Mouse (Mus musculus): ENCODE data around the gene Txlng. TPM values are rescaled to one million over a fixed set of nuclear protein-coding genes. Genes with fewer than 3 reads are reported as not detected.
"Not testable (repeated sequence)": the region's sequence is repeated elsewhere in the genome, so short reads cannot be mapped to it uniquely, and the experiment has no call there.

The Txlng gene
- polyA plus RNA-seq, 1 experiment from 2014 or later = 16.8 TPM

DNA sequence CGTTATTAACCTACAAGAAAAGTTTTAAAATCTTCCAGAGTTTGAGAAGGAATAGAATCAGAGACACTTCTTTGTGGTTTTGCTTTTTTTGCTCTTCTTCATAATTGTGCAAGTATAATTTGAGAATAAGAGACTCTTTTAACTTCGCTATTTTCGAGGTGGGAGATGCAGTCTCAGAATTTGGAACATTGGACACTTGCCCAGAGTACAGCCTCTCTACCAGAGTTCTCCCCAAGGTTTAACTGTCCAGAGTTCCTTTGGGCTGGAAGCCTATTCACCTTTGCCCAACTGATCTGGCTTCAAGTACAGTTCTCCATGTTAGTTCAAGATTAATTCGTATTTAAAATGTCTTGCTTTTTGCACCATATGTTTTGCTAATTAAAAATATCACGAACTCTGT lies 487 bp upstream of the Txlng start:
- no peak overlapping the region for H3K27ac ChIP-seq
- peak overlapping the region; percentile 45 for H3K4me2 ChIP-seq
- H3K4me1 ChIP-seq = 0 out of 2 replicates have a peak, but pooled peaks cover 2% of the 10 kb centered on the region
- H3K9ac ChIP-seq = no peak overlapping the region
- H3K27me3 ChIP-seq = peaks cover 15% of the 10 kb centered on the region
- H3K9me3 ChIP-seq (replicated peaks) = no peaks in the 10 kb centered on the region
- H3K36me3 ChIP-seq = no peaks in the 10 kb centered on the region
- ATAC-seq (replicated peaks; ENCODE audit: low FRiP score) = 0 out of 2 replicates have a peak, but pooled peaks have one; percentile 35
- H3K4me3 ChIP-seq (replicated peaks) = peak overlapping the region; percentile 61
- 39% methylated on average over 5 of the region's 5 CpGs for WGBS

DNA sequence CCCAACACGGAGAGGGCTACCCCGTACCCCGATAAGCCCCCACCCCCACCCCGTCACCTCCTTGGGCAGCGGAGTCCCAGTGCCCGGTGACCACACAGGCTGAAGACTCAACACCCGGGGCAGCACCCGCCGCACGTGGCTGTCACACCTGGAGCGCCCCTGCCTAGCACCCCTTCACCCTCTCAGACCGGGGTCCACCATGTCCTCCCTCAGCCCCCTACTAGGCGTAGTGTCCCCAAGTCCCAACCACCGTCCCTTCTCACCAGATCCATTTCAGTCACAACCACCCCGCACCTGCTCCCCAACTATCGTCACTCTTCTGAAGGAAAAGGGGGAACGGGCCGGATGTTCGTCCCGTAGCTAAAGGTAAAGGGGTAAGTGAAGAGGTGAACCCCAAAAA lies 471 bp downstream of the Txlng start:
- H3K4me3 ChIP-seq (replicated peaks) = peak overlapping the region; percentile 61
- peaks cover 11% of the 10 kb centered on the region; the same call in 1 of the 2 replicates for H3K27me3 ChIP-seq
- H3K9ac ChIP-seq = peak overlapping the region; percentile 59
- no peaks in the 10 kb centered on the region for H3K36me3 ChIP-seq
- 24% methylated on average over 20 of the region's 20 CpGs for WGBS
- peak overlapping the region; percentile 88 for H3K4me2 ChIP-seq
- H3K9me3 ChIP-seq (replicated peaks) = no peaks in the 10 kb centered on the region
- ATAC-seq (replicated peaks; ENCODE audit: low FRiP score) = peak; percentile 46
- 0 out of 2 replicates have a peak overlapping the region, but pooled peaks have one; percentile 41 for H3K27ac ChIP-seq
- H3K4me1 ChIP-seq = 0 out of 2 replicates have a peak, but pooled peaks cover 2% of the 10 kb centered on the region

DNA sequence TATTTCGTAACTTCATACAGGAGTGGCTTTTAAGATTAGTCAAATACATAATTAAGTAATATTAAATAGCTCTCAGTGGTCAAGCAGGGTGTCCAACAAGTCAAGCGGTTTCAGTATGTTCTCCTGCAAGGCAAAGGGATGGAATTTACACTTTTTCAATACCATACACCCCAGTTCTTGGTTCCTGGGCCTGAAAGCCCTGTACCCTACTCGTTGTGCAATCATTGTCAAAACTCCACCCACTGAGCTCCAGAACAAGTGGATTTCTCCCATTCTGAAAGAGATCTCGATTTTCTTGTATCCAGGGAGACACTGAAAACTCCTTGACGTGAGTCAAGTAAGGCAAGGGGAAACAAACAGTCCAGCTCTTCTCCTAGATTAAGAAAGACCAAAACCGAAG lies 1.2 kb downstream of the Txlng start:
- Histone ChIP-seq H3K4me3 (replicated peaks) (peak overlapping the region; percentile 61), H3K27ac (no peak overlapping the region), H3K4me2 (peak overlapping the region; percentile 88), H3K9ac (no peak overlapping the region; the same call in 1 of the 2 replicates), H3K9me3 (replicated peaks) (no peaks in the 10 kb centered on the region), H3K4me1 (0 out of 2 replicates have a peak, but pooled peaks cover 2% of the 10 kb centered on the region), H3K27me3 (peaks cover 11% of the 10 kb centered on the region; the same call in 1 of the 2 replicates), H3K36me3 (no peaks in the 10 kb centered on the region)
- WGBS = 42% methylated on average over 6 of the region's 6 CpGs
- ATAC-seq (replicated peaks; ENCODE audit: low FRiP score) = no peak

DNA sequence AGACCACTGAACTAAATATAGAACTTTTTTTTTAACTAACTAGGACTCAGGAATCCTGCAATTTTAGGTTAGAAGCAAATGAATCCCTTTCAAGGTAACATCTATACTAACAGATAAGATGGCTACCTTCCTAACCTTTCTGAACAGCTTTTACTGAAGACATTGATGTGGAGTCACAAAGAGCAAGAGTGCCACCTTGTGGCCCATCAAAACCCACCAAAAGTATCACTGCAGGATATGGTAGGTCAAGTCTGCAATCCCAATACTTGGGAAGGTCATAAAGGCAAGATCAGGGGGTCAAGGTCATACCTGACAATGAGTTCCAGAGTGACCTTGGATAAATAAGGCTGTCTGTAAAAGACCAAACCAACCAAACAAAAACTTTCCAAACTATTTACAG lies 28.9 kb downstream of the Txlng start:
- Histone ChIP-seq H3K9ac (no peak overlapping the region), H3K4me2 (no peak overlapping the region), H3K27me3 (0 out of 2 replicates have a peak, but pooled peaks cover 4% of the 10 kb centered on the region), H3K9me3 (replicated peaks) (no peaks in the 10 kb centered on the region), H3K27ac (no peak overlapping the region), H3K4me1 (no peaks in the 10 kb centered on the region), H3K4me3 (replicated peaks) (no peak overlapping the region), H3K36me3 (peaks cover 3% of the 10 kb centered on the region; the same call in 1 of the 2 replicates)
- ATAC-seq (replicated peaks; ENCODE audit: low FRiP score) = no peak

DNA sequence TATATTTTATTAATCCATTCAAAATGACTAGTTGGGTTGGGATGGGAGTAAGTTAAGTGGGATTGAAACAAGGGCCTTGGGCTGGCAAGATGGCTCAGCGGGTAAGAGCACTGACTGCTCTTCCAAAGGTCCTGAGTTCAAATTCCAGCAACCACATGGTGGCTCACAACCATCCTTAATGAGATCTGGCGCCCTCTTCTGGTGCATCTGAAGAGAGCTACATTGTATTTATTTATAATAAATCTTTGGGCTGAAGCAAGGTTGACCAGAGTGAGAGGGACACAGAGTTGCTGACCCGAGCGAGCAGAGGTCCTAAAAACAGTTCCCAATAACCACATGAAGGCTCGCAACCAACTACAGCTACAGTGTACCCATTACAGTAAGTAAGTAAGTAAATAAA lies 37.9 kb downstream of the Txlng start:
- H3K4me3 ChIP-seq (replicated peaks); H3K9ac ChIP-seq; H3K36me3 ChIP-seq; ATAC-seq (replicated peaks; ENCODE audit: low FRiP score); H3K9me3 ChIP-seq (replicated peaks); H3K4me2 ChIP-seq; H3K27me3 ChIP-seq; H3K4me1 ChIP-seq; H3K27ac ChIP-seq: not testable (repeated sequence)
- WGBS = 75% methylated on average over 5 of the region's 5 CpGs

DNA sequence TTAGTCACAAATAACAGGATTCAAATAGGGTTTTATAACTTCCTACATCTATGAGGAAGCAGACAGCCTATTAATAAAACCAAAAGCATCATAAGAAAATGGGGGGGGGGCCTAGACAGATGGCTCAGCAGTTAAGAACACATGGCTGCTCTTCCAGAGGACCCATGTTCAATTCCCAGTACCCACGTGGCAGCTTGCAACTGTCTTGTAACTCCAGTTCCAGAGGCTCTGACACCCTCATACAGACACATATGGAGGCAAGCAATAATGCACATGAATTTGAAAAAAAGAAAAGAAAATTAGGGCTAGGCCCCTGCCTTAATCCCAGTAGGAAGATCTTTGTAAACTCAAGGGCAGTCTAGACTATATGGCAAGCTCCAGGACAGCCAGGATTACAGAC lies 40.9 kb downstream of the Txlng start:
- Histone ChIP-seq H3K4me3 (replicated peaks) (no peak overlapping the region), H3K27me3 (peaks cover 22% of the 10 kb centered on the region), H3K9me3 (replicated peaks) (no peaks in the 10 kb centered on the region), H3K4me1 (no peaks in the 10 kb centered on the region), H3K9ac (no peak overlapping the region), H3K36me3 (peaks cover 19% of the 10 kb centered on the region), H3K27ac (no peak overlapping the region), H3K4me2 (no peak overlapping the region)
- WGBS = 50% methylated on average over 1 of the region's 1 CpGs
- no peak for ATAC-seq (replicated peaks; ENCODE audit: low FRiP score)

DNA sequence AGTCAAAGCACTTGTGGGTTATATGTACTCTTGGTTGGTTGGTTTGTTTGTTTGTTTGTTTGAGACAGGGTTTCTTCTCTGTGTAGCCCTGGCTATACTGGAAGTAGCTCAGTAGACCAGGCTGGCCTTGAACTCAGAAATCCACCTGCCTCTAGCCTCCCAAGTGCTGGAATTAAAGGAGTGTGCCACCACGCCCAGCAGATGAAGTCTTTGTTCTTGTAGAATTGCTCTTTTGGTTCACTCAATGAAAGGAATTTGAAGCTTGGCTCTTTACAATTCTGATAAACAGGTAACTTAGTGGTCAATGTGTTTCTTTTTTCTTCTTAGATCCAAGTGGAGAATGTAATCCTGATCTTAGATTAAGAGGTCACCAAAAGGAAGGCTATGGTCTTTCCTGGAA lies 58.5 kb downstream of the Txlng start:
- ATAC-seq (replicated peaks; ENCODE audit: low FRiP score) = no peak
- 70% methylated on average over 1 of the region's 1 CpGs for WGBS
- Histone ChIP-seq H3K4me3 (replicated peaks) (no peak overlapping the region), H3K27ac (no peak overlapping the region), H3K4me1 (no peaks in the 10 kb centered on the region), H3K9me3 (replicated peaks) (no peaks in the 10 kb centered on the region), H3K4me2 (no peak overlapping the region), H3K36me3 (peaks cover 59% of the 10 kb centered on the region), H3K9ac (no peak overlapping the region), H3K27me3 (peaks cover 8% of the 10 kb centered on the region; the same call in 1 of the 2 replicates)

DNA sequence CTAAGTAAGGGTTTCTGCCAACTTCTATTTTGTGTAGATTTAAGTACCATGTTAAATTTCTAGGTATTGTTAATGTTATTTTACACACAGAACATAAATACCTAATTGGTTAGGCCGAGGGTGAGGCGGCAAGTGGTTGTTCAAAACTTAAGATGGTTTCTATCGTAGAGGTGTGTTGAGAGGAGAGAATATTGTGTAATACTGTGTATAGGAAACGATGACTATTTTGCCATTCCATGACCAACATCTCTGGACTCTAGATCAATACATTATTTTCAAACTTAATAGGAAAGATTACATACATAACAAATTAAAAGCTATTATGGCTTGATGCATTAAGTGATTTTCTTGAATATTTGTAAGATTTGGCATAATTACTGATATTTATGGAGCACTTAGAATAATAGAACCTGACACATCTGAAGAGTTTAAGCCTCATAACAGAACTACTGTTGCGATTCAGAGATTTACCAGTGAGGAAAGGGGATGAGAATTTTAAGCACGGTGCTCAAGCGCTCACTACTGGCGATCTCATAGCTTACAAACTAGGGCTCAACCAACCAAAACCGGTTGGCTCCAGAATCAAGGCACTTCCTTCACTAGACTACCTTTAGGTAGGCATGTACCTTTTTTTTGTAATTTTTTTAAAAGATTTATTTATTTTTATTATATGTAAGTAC lies 67.4 kb downstream of the Txlng start:
- WGBS = 34% methylated on average over 9 of the region's 9 CpGs
- H3K9ac ChIP-seq = peak overlapping the region; percentile 73
- H3K9me3 ChIP-seq (replicated peaks) = no peaks in the 10 kb centered on the region
- H3K4me2 ChIP-seq = peak overlapping the region; percentile 56
- peaks cover 15% of the 10 kb centered on the region; the same call in 1 of the 2 replicates for H3K36me3 ChIP-seq
- 0 out of 2 replicates have a peak overlapping the region, but pooled peaks have one; percentile 97 for H3K27ac ChIP-seq
- H3K4me1 ChIP-seq = peaks cover 10% of the 10 kb centered on the region; the same call in 1 of the 2 replicates
- ATAC-seq (replicated peaks; ENCODE audit: low FRiP score) = no peak
- H3K27me3 ChIP-seq = no peaks in the 10 kb centered on the region
- peak overlapping the region; percentile 59 for H3K4me3 ChIP-seq (replicated peaks)

DNA sequence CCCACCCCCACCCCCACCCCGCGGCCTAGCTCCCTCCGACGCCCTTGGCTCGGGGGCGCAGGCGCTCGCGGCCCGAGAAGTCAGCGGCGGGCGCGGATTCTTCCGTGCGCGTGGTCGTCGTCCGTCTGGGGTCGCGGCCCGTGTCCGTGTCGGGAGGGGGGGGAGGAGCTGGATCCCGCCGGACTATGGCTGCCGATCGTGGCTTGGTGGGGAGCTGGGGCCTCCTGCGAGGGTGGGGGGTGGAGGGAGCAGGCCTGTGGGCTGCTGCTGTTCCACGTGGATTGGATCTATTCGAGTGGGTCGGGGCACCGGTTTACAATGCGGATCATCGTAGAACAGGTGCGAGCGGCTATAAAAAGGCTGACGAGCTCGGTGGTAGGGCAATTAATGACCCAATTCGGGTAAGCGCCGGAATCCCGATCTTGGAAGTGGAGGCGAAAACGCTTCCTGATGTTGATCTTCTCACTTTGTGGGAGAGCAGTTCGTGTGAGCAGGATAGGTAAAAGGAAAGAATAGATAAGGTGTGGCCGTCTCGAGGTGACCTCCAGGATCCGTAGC lies 68.2 kb downstream of the Txlng start:
- peaks cover 10% of the 10 kb centered on the region; the same call in 1 of the 2 replicates for H3K4me1 ChIP-seq
- peak overlapping the region; percentile 59 for H3K4me3 ChIP-seq (replicated peaks)
- no peaks in the 10 kb centered on the region for H3K27me3 ChIP-seq
- WGBS = 16% methylated on average over 37 of the region's 50 CpGs
- H3K36me3 ChIP-seq = peaks cover 10% of the 10 kb centered on the region; the same call in 1 of the 2 replicates
- H3K9ac ChIP-seq = peak overlapping the region; percentile 73
- ATAC-seq (replicated peaks; ENCODE audit: low FRiP score) = peak; percentile 7; the same call in 1 of the 2 replicates
- H3K9me3 ChIP-seq (replicated peaks) = no peaks in the 10 kb centered on the region
- H3K4me2 ChIP-seq = peak overlapping the region; percentile 56
- peak overlapping the region; percentile 97 for H3K27ac ChIP-seq

DNA sequence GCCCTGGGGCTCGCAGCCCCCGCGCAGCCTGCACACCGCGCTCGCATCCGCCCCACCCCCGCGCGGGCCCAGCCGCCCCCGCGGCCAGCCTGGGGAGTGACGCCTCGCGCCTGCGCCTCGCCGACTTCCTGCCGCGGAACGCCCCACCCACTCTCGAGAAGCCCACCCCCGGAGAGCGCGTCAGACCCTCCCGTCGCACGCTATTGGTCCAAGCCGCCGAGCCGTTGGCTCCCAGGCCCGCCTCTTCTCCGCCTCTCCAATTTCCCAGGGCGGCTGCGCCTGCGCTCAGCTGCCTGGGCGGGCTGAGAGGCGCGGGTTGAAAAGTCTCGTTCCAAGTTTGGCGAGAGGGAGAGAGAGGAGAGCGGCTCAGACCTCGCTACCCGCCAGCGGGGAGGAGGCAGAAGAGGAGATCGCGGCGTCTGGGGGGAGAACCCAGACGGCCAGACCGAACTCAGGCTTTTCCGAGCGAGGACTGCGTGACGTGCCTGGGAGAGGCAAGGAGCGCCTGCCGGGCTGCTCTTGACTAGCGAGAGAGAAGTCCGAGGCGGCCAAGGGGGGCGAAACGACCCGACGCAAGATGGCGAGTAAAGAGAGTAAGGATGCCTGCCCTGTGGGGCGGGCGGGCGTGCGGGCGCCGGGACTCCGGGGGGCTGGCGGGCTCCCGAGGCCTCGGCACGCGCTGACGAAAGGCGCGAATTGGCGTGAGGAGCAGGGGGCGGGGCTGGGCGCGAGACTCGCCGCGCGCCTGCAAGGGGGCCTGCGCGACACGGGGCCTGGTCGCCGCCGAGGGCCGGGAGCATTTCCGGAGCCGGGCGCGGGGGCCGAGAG lies 68.9 kb downstream of the Txlng start, which contains the start of gene Rbbp7:
Rbbp7 (plus strand) TSS at position 288 of the 828 bp plus-strand sequence.
- ATAC-seq (replicated peaks; ENCODE audit: low FRiP score) = peak; percentile 99
- Histone ChIP-seq H3K27ac (peak within 1 kb of the TSS; percentile 97), H3K4me2 (peak within 1 kb of the TSS; percentile 56), H3K9me3 (replicated peaks) (no peaks in the 10 kb centered on the region), H3K4me1 (peaks cover 10% of the 10 kb centered on the region; the same call in 1 of the 2 replicates), H3K27me3 (no peaks in the 10 kb centered on the region), H3K36me3 (peaks cover 10% of the 10 kb centered on the region; the same call in 1 of the 2 replicates), H3K4me3 (replicated peaks) (peak within 1 kb of the TSS; percentile 59), H3K9ac (peak within 1 kb of the TSS; percentile 73)
- WGBS = 18% methylated on average over 74 of the region's 100 CpGs

DNA sequence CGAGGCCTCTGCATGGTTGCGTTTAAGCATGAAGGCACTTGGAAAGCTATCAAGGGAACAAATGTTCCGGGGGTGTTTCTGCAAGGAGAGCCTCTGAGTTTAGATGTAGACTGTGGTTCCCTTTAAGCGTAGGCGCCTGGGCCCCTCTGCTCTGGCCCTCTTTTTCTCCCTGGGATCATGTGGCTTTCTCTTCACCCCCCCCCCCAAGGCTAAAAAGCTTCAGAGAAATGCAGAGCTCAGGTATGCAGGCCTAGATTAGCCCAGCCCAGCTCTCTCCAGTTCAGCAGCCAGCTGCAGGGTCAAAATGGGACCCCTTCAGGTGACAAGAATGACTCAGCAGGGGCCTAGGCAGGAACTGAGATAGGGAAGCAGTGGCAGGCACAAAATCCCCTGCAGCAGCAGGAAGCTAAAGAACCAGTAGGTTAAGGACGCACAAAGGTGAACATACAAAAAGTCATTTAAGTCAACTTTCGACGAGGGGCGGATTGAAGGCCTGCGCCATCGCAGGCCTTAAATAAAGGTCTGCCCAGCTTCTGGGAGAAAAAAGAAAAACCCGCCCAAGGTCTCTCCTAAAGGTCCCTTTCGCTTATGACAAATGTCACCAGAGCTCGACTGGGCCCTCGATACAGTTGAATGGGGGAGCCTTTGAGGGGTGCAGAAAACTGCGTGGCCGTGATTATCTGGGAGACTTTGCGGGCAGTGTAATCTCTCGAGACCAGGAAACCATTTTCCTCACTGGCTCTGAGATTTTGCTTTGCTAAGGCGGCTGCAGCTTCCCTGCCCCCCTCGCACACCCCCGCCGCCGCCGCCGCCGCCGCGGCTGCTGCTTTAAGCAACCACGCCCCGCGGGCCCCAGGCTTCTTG lies 69.8 kb downstream of the Txlng start:
- Histone ChIP-seq H3K4me1 (peaks cover 10% of the 10 kb centered on the region; the same call in 1 of the 2 replicates), H3K9ac (peak overlapping the region; percentile 36), H3K36me3 (peaks cover 10% of the 10 kb centered on the region; the same call in 1 of the 2 replicates), H3K27me3 (no peaks in the 10 kb centered on the region), H3K27ac (peak overlapping the region; percentile 95), H3K9me3 (replicated peaks) (no peaks in the 10 kb centered on the region), H3K4me3 (replicated peaks) (peak overlapping the region; percentile 59), H3K4me2 (peak overlapping the region; percentile 53)
- 0 out of 2 replicates have a peak, but pooled peaks have one; percentile 26 for ATAC-seq (replicated peaks; ENCODE audit: low FRiP score)
- 18% methylated on average over 32 of the region's 32 CpGs for WGBS
